Mouse (Mus musculus) ES-Bruce4 (cell line): ENCODE measurements around the gene Mlh1.

Experiments used
- CTCF ChIP-seq: IDR thresholded peaks from one replicate; pipeline ENCODE4 v1.8.1; 2011; ENCODE audit warnings: low read depth, low read length
- EP300 ChIP-seq: IDR thresholded peaks from 2 replicates; pipeline ENCODE4 v1.6.1; 2011; ENCODE audit warnings: low read depth, low read length; ENCODE audit not compliant: insufficient read depth
- POLR2A ChIP-seq: IDR thresholded peaks from one replicate; pipeline ENCODE4 v1.8.1; 2011; ENCODE audit warnings: low read length; ENCODE audit not compliant: insufficient read depth

- no peak for TF ChIP-seq EP300
- no peak for TF ChIP-seq CTCF
- TF ChIP-seq POLR2A, result no peak
Measured at GRCm38 (mm10) chr9:111200208-111200607, 71.4 kb downstream of the Mlh1 start.
